Mouse (Mus musculus) megakaryocyte, embryonic 14.5 days (primary cell): ENCODE results near the gene Izumo1.

Experiments
- FLI1 ChIP-seq: IDR thresholded peaks from 2 replicates; pipeline ENCODE4 v1.6.1; 2012; ENCODE audit warnings: low read length, inconsistent platforms, mixed read lengths
- GATA1 ChIP-seq: IDR thresholded peaks from 3 replicates; pipeline ENCODE4 v1.6.1; 2012; ENCODE audit warnings: mixed read lengths, low read length, inconsistent platforms, borderline replicate concordance

DNA sequence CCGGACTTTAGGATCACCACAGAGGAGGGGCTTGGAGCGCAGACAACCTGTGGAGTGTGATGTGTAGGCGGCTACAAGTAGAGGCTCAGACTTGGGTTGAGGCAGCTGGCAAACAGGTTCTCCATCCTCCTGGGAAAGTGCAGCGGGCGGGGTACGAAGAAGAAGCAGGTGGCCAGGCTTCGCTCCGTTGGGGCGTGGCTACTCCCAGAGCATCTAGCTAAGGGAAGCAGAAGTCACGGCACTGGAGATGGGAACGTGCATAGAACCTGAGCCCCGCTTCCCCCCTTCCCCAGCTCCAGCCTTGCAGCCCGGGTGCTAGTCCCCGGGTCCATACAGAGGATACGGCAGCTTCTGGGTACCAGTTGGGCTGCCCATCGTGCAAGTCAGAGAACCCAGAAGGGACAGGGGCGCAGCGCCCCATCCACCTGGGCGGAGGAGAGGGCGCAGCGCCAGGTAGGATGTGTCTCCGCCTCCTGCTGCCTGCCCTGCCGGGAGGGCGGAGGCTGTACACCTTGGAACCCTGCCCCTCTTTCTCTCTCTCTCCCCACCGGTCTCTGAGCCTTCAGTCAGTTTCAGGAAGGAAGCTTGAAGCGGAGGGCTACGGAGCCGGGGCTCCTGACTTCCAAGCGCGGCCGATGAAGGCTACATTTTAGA is 4.4 kb upstream of the Izumo1 start, which contains the start of gene Fut1:
- TF ChIP-seq GATA1 (no peak), FLI1 (no peak)
